Mouse (Mus musculus) liver, embryonic 18 days (tissue): ENCODE measurements around the gene Pafah2. TPM values are rescaled to one million over a fixed set of nuclear protein-coding genes. Genes with fewer than 3 reads are reported as not detected.

Experiments used
- polyA plus RNA-seq: library from polyadenylated mRNA; depleted of rRNA; stranded (reverse); fragments of >200 nt; gene quantifications from 2 replicates; pipeline ENCODE4 v1.2.3, GENCODE M21; 2012; rRNA removed

The Pafah2 gene
- 18.1 and 20.3 TPM in 2 replicates for polyA plus RNA-seq

DNA sequence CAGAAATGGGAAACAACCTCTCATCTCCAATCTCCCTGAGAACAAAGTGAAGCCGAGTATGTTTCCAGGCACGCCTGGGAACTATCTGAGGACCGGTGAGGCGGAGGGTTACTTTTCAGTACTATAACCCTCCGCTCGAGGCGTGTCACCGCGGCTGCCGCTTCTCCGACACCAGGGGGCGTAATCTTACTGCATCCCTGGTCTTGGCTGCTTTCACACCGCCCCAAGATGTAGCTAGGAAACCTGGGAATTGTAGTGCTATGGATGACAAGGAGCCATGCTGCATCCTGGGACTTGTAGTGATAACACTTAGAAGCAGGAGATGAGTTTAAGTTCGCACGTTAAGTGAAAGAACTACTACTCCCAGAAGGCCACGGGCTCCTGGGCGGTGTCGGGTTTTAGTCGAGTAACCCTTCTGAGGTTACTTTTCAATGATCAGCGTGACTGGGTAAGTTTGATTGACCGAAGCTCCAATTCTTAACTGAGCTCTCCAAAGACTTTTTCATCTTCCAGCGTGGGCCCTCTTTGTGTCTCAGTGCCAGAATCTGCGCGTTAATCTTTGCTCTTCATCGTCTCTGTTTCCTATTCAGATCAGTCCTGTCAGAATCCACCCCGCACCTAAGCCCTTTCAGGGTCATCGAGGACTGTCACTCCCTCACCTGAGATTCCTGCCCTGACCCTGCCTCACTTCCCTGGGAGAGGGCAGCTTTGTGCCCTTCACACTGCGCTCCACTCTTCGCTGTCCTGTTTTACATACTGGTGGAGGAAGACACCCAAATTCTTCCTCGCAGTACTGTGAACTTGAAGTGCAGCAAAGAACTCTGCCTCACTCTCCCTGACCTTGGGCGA lies at the start of gene Pafah2:
Gene Pafah2 (plus strand): TSS at position 344 of the 849 bp plus-strand sequence.

DNA sequence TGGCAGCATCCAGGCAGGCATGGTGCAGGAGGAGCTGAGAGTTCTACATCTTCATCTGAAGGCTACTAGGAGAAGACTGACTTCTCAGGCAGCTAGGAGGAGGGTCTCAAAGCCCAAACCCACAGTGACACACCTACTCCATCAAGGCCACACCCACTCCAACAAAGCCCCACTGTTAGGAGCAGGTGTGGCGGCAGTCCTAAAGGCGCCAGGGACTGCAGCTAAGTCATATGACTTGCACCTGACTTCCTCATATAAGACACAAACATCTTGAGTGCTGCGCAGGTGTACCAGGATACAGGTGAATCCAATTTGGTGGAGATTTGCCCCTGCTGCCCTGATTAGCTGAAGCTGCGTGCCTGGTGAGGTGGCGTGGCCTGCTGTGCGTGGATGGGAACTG lies 12.4 kb upstream of the Pafah2 start, which contains the start of gene Extl1:
Gene Extl1 (minus strand): TSS at position 101 of the 400 bp plus-strand sequence.

DNA sequence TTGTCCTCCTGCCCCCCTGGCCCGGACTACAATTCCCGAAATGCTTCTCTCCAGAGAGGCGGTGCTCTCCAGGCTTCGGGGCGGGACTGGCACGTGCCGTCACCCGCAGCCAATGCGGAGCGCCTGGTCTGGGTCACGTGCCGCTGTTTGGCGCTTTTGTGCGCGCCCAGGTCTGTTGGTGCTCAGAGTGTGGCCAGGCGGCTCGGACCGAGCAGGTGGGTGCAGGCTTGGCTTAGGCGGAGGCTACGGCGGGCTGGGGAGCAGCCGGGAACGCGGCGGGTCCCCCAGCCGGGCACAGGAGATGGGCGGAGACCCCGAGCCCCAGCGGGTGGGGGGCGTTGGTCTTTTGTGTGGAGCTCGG lies 72.1 kb downstream of the Pafah2 start, which contains the start of gene Stmn1:
Gene Stmn1 (plus strand): TSS at position 106 of the 361 bp plus-strand sequence.

Other genes with a start within 250 kb of the Pafah2 start
- 19.8 and 21.9 TPM in 2 replicates for gene Cep85, start 209.2 kb upstream of the Pafah2 start, polyA plus RNA-seq
- gene Gm7534, start 193.3 kb upstream of the Pafah2 start, polyA plus RNA-seq, result not detected in 2 replicates
- gene Catsper4, start 168.9 kb upstream of the Pafah2 start, polyA plus RNA-seq, result 0.01 and 0.02 TPM in 2 replicates
- gene Cnksr1, start 157.9 kb upstream of the Pafah2 start, polyA plus RNA-seq, result 0.17 and 0.25 TPM in 2 replicates
- not detected in 2 replicates for gene E130218I03Rik, start 152.7 kb upstream of the Pafah2 start, polyA plus RNA-seq
- 4.9 and 5.3 TPM in 2 replicates for gene Zfp593, start 150.7 kb upstream of the Pafah2 start, polyA plus RNA-seq
- gene Gm30191, start 149.4 kb upstream of the Pafah2 start, polyA plus RNA-seq, result not detected in 2 replicates
- 1.3 and 1.4 TPM in 2 replicates for gene Grrp1, start 142.2 kb upstream of the Pafah2 start, polyA plus RNA-seq
- 3.4 TPM in 2 replicates for gene Pdik1l, start 108.4 kb upstream of the Pafah2 start, polyA plus RNA-seq
- 0.14 and 0.17 TPM in 2 replicates for gene Trim63, start 81.2 kb upstream of the Pafah2 start, polyA plus RNA-seq
- gene Slc30a2, start 53.1 kb upstream of the Pafah2 start, polyA plus RNA-seq, result 0.01 and 0.02 TPM in 2 replicates
- 0.38 and 0.41 TPM in 2 replicates for gene Extl1, start 12.5 kb upstream of the Pafah2 start, polyA plus RNA-seq
- gene Stmn1, start 72.0 kb downstream of the Pafah2 start, polyA plus RNA-seq, result 43.6 and 45.0 TPM in 2 replicates
- 7.9 and 8.0 TPM in 2 replicates for gene Paqr7, start 100.4 kb downstream of the Pafah2 start, polyA plus RNA-seq
- gene Aunip, start 114.7 kb downstream of the Pafah2 start, polyA plus RNA-seq, result 7.2 and 8.8 TPM in 2 replicates
- 33.9 and 34.0 TPM in 2 replicates for gene Mtfr1l, start 139.1 kb downstream of the Pafah2 start, polyA plus RNA-seq
- gene Selenon, start 155.8 kb downstream of the Pafah2 start, polyA plus RNA-seq, result 4.0 and 4.4 TPM in 2 replicates